Mouse (Mus musculus): ENCODE measurements at regions not wholly inside any gene's neighbourhood (a gene's known extent, or its start where the extent isn't known, plus 50 kb on each side); places are given as distances from the start of the nearest gene placed in this dataset.

DNA sequence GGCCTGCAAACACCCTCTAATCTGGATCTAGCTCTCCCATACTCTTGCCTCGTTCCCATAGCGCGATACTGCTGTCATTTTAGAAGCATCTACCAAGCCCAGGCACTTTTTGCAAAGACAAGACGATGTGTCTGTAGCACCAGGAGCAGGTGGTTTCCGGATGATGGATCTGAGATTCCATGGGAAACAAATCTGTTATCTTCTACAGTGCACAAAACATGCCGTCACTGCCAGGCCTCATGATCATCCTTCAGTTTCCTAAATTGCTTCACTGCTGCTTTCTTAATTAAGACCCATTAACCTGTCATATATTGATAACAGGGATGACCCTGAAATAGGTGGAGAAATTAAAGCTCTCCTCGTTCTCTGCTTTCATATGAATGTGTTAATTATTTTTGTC, 232.9 kb downstream of the Zfp619 start:
- TF ChIP-seq POLR2A (IDR thresholded peaks at IDR 0.05; ENCODE audit: low read depth, low read length) (no peak), CTCF (conservative IDR thresholded peaks at IDR 0.05; ENCODE audit: insufficient read depth, insufficient read length, low read depth, low read length) (no peak)

Measured in kidney, adult 2 months (tissue).